Mouse (Mus musculus) ovary, postnatal 14 days (tissue): Measurements from ENCODE around the gene Taf1b.
"Not testable (repeated sequence)": the region's sequence is repeated elsewhere in the genome, so short reads cannot be mapped to it uniquely, and the experiment has no call there.

Source experiments
- DNase-seq: peaks from one replicate; pipeline ENCODE4 v3.0.0; 2022; ENCODE audit warnings: low spot score

Taf1b gene

DNA sequence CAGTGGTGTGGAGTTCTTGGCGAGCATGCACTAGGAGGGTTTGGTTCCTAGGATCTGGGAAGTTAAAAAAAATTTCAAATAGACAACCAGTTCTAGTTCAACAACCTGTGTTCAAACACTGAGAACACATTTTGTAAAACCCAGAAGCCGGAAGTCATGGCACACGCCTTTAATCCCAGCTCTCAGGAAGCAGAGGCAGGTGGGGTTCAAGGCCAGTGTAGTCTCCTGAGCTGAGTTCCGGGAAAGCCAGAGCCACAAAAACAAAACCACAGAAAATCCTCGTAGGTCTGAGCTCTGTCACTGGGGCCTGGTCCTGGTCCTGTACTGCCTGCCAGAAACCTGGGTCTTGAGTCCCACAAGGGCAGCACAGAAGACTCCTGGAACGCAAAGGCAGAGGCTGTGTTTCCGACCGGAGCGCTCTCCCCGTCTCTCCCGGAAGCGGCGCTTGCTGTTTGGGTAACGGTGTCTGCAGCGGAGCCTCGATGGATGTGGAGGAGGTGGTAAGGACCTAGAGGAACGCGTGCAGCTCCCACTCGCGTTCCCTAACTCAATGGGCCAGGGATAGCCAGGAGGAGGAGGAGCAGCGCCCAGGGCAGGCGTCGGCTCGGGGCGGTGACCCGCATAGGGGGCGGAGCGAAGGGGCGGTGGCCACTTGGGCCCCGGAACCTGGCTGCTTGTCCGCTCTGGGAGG, at the start of gene Taf1b:
Gene Taf1b, plus strand, starts transcription at position 210 of the 691 bp plus-strand sequence.
- DNase-seq: peak; percentile 79

DNA sequence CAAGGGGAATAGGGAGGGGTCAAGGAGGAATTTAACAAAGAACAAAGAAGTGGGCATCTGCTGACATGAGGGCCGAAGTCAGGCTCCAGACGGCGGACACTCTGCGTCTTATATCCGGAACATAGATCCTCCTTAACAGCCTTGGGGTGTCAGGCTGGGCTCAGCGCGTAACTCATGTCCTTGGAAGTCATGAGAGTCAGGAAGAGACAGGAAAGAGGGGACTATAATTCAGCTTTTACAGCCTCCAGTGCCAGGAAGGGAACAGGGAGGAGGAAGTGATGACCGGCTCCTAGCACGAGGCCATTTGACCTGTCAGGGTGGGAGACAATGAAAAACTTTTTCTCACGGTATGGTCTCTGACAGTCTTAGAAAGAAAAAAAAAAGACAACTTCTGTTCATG, 37.8 kb upstream of the Taf1b start:
- DNase-seq: no peak

DNA sequence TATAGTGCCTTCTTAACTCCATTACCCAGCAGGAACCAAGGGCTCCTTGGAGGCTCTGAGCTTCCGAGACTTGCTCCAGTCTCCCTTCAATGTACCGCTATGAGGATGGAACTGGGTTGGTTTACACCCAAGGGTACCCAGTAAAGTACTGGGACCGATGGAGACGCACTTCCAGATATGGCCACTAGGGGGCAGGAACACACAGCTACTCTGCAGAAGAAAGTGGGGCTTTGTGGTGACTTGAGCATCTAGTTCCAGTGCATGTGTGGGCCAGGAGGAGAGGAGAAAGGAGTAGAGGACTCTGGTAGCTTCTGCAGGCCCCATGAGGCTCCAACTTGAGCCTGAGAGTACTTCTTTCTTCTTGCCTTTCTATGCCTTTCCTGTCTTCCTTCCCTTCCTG, 36.0 kb upstream of the Taf1b start:
- not testable (repeated sequence) for DNase-seq

DNA sequence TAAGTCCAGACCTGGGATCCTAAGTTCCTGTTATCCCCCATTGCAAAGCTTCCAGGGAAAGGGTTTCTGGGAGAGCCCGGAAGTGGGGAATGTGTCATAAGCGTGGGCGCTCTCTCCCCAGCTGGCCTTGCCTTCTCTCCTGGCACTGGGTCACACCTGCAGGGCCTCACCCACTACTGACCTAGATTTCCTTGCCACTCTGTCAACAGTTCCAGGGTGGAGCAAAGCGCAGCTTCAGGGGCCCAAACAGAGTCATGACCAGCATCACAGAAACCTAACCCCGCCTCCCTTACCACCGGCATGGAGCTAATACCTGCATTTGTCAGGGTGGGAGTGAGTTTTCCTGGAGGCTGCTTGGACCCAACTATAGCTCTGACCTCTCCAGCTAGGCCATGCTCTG, 34.7 kb upstream of the Taf1b start:
- not testable (repeated sequence) for DNase-seq

DNA sequence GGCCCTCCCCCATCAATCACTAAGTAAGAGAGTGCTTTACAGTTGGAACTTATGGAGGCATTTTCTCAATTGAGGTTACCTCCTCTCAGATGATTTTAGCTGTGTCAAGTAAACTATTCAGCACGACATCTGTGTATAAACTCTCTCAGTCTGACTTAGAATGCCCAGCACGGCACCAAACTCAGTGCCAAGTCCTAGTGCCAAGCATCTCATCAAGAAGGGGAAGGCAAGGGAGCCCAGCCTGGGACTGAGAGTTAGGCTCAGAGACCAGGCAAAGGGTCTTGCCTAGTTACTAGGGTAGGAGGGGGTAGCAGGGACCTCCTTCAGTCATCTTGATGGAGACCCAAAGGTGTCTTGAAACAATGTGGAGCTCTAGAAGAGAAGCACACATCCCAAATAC, 29.2 kb upstream of the Taf1b start:
- DNase-seq: no peak

DNA sequence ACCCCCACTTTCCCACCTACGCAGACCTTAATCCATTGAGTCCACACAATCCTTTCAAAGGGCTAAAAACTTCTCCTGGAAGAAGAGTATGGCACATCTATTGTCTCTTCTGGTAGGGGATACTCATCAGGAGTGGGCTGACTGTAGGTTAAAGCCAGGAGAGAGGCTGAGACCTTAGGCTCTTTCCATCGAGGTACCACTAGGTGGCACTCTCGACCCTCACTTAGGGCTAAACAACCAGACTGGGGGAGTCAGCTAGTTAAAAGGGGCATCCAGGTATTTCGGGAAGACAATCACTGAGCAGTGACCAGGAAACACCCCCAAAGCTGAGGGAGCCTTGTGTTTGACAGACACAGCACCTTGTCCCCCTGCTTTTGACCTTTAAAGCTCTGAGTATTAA, 27.2 kb upstream of the Taf1b start:
- DNase-seq: peak; percentile 62

DNA sequence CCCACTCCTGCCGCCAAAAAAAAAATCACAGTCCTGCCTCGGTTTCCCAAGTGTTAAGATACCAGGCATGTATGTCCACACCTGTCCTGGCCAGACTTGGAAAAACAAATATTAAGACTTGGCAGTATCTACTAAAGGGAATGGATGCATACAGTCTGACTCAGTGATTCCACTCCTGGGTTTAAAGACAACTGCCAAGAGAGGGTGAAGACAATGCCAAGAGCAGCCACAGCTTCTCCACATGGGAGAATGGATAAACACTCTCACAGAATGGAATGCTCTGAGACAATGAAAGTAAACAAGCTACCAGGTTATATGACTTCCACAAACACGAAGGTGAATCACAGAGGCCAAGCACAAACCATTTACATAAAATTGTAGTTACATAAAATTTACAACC, 24.9 kb upstream of the Taf1b start:
- DNase-seq: no peak

DNA sequence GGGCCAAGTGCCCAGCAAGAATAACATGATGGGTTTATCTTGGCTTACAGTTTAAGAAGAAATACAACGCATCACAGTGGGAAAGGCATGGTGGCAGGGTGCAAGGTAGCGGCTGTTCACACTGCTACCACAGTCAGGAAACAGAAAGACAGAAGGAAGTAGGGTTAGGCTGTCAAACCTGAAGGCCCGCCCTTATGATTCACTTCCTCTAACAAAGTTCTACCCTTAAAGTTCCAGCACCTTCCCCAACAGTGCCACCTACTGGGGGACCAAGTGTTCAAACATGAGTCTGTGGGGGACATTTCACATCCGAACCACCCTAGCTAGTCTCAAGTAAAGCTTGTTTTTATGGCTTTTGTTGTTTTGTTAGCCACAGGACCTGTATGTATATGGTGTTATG, 13.2 kb upstream of the Taf1b start:
- DNase-seq: no peak

DNA sequence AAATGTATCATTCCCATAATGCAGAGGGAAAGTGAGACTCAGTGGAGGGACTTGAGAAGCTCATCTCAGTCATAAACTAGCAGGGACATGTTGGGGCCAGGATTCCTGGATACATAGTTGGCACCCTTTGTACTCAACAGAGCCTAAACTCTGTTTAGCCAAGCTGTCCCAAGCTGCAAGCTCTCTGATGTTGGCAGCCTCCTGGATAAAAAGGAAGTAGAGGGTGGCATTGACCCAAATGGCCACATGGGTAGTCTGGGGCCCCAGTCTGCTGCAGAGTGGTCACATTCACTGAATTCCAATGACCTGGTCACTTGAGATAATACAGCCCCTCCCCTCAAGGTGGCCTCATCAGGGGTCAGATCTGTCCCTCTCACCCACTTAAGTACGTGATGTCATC, 11.3 kb upstream of the Taf1b start:
- DNase-seq: no peak

DNA sequence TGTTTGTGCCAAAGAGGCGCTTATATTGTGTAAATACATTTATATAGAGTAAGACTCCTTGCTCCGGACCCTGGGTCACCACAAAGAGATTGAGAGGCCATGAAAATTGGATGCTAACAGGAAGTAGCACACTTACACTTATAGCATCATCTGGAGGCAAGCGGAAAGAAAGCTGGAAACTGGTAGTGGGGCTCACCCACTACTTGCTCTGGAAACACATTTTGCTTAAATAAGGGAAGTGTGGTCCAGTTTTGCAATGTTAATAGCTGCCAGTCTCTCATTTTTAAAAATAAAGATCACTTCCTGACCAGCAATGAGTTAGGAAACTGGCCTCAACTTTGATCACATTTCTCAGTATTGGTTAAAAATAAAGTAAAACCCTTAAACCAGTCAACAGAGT, 5.7 kb upstream of the Taf1b start:
- DNase-seq: not testable (repeated sequence)

DNA sequence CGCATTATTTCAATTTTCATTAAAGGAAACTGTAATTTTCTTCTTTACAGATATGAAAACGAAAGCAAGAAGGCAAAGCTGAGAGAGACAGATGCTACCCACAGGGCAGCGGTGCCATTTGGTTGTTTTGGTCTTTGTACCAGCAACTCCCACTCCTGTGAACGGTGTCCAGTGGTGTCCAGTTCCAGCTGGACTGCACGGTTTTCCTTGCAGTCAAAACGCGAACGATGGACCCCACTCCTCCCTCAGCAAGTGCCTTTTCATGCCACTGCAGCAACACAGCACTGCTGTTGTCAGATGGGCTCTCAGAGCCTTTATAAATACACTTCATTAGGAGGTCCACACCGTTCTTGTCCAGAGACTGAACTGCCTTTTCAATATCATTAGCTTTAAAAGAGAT, 5.1 kb upstream of the Taf1b start:
- no peak for DNase-seq

DNA sequence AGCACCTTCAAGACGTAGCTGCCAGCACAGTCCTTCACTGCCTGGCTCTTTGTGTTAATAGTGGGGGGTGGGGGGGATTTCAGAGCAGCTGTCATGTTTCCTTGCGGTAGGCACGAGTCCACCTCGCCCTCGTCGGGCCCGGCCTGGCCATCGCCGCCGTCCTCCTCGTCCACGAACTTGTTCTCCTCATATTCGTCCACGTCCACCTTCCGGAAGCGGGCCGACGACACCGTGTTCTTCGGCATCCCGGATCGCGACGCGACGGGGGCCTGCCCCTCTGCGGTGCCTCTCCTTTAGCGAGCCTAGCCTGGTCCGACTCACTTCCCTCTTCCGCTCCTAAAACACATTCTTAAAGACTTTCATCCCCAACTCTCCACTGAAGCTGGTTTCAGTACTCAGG, 4.7 kb upstream of the Taf1b start:
- no peak for DNase-seq

DNA sequence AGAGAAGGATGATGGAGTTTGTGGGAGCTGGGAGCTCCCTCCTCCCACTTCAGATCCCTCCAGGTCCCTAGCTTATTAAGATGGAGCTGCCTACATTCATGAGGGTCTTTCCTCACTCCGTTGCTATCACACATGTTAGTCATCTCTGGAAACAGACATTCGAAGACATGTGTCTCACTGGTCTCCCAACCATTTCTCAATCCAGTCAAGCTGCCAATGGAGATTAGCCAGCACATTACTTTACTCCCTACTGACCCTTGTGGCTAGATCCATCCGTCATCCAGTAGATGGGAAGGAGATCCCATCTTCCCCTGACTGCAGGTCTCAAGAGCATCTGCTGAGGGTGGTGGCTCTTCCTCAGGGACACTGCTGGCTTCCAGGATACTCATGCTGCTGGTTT, 3.4 kb upstream of the Taf1b start:
- DNase-seq: not testable (repeated sequence)

DNA sequence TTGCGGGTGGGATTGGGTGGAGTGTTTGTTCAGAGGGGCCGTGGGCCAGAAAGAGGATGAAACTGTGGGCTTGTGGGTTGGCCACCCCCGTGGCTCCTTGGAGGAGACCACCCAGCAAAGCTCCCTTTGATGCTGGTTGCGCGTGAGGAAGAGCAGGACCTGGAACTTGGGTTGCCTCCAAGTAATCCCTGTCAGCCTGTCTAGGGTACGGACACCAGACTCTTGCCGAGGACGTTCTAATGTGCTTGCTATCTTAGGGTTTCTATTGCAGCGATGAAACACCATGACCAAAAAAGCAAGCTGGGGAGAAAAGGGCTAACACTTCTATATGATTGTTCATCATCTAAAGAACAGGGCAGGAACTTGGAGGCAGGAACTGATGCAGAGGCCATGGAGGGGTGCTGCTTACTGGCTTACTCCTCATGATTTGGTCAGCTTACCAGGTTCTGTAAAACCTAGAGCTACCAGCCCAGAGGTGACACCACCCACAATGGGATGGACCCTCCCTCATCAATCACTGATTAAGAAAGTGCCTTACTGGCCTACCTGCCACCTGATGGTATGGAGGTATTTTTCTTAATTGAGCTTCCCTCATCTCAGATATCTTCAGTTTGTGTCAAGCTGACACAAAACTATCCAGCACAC, 804 bp downstream of the Taf1b start:
- DNase-seq: not testable (repeated sequence)

DNA sequence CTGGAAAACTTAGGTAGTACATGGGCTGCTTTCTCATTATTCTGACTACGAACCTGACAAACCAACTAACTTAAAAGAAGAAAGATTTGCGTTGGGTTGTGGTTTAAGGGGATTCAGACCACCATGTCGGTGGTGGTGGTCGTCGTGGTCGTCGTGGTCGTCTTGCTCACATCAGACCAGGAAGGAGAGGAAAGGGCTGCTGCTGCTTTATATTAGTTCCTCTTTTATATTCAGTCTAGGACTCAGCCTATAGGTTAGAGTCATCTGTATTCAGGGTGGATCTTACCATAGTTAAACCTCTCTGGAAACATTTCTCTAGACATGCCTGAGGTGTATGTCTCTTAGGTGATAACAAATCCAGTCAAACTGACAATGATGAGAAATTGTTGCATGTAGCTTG, 19.0 kb downstream of the Taf1b start:
- no peak for DNase-seq

DNA sequence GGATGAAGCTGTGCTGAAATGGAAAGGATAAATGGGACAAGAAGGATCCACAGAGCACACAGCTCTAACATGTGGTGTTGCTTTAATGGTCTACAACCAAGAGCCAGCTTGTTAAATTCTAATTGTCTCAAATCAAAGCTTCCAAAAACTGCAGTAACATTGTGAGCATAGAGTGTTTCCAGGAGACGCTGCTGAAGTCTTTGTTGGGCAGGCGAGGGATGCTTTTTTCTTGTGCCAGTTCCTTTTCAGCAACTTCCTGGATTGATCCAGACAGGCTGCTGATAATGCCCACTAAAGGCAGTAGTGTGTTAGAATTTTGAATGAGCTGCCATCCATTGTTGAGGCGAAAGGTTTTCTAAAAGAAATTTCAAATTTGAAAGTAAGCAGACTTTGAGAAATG, 22.9 kb downstream of the Taf1b start:
- DNase-seq: no peak

DNA sequence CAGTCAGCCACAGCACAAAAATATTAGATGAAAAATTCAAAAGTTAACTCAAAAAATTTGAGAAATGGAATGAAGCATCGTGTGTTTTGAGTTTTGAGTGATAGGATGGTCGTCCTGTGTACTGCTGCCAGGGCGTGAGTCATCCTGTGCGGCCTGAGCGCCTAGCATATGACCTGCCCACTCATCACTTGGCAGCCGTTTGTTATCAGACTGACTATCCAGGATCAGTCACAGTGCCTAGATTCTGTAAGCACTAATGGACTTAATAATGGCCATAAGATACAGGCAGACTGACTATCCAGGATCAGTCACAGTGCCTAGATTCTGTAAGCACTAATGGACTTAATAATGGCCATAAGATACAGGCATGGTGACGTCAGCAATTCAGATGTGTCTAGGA, 26.9 kb downstream of the Taf1b start:
- DNase-seq: not testable (repeated sequence)

DNA sequence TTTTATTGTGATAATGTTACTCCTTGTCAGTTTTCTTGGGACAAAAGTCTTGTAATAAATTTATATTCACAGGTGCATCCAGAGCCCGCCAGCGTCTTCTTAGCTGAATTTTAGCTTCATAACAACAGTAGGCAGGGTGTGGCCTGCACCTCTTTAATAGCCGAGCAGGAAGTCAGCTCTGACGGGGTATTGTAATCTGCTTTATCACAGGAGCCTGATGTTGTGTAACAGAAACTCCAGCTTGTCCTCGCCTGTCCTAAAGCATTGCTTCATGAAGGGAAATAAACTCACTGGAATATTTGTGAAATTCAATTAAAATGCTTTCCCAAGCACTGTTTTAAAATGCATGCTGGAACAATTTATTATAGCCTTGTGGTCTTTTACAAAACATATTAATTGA, 38.2 kb downstream of the Taf1b start:
- no peak for DNase-seq

DNA sequence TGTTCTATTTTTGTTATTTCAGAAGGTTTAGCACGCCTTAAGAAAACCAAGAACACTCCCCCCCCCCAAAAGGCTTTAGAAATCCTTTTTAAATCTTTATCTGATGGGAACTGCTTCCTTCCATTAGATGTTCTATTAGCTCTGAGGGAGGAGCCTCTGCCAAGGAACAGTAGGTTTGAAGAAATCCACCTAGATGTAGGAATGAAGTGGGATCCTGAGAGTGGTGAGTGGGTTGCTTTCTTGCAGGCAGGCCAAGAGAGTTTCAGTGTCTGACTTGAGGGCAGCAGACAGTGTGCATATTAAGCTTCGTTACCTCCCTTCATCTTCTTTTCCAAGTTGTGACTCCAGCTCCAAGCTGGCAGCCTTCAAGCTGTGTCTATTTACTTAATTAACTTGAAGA, 39.0 kb downstream of the Taf1b start:
- DNase-seq: no peak

DNA sequence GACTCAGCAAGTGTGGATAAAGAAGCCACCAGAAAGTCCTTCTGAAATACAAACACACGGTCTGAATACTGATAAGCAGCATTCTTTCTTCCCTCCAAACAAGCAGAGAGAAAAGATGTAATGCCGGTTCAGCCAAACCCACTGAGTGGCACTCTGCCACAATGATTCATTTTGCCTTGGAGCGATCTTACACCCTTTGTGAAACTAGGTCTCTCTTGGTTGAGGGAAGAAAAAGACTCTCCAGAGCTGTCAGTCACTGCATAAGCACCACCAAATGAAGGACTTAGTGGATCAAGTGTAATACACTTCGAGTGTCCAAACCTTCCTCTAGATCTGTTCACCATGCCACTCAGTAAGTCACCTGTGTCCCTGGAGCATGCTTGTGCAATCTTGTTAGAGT, 39.8 kb downstream of the Taf1b start:
- no peak for DNase-seq

DNA sequence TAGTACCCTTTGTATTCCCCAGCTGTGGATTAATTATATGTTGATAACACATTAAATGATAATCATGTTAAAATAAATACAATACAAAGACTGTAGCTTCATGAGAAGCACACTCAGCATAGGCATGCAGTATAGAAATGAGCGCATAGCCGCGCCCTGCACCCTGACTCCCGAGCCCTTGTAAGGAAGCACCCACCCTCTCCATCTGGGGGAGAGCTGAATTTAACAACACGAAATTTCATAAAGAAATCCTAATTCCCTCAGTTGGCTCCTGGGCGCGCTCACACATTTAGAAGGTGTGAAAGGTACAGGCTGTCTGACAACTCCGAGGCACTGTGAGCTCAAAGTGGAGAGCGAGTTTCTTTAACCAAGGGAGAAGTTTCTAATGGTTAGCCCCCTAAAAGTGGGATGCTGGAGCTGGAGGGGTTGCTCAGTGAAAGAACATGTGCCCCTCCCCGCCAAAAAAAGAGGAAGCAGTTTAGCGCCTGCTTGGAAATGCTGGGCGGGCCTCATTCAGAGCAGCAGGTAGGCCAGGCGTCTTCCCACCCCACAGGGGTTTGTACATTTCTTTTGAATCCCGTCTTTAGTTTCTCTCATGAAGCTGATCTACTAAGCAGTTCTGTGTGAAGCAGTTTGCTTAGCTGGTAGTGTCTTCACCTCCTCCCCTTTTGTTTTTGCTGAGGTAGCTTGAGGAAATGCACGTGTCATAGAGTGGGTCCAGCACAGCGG, 43.4 kb downstream of the Taf1b start:
- no peak for DNase-seq

DNA sequence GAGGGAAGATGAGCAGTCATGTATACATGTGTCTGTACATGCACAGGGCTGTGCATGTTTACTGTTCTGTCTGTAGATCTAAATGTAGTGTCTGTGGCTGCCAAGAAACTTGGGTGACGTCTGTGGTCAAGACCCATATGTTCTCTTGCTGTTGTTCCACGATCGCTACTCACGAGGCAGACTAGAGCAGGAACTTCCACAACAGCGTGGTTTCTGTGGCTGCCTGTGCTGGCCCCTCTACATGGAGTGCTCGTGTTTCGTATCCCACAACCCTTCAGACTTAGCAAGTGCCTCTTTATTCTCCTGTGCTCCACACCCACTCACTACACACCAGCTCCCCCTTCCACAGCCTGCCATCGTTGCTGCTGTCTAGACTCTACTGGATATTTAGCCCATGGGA, 49.5 kb downstream of the Taf1b start:
- no peak for DNase-seq

DNA sequence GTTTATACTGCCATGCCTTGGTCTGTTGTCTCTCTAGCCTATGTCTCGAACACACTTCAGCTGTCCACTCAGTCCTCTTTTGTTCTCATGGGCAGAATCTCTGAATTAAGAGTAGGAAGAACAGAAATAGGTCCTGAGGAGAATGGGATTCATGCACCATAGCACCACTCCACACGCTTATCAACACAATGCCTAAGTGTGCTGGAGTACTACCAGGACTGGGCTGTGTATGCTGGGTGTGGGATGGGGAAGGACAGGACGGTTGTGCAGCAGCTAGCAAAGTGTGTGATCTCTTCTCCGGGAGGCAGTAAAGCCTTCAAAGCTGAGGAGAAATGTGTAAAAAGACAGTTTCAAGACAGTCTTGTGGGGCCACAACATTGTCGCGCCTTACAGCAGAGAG, 50.7 kb downstream of the Taf1b start:
- DNase-seq: no peak
